Comparison of ENCODE assay signal across 9 mouse cellular contexts in the genomic region with DNA sequence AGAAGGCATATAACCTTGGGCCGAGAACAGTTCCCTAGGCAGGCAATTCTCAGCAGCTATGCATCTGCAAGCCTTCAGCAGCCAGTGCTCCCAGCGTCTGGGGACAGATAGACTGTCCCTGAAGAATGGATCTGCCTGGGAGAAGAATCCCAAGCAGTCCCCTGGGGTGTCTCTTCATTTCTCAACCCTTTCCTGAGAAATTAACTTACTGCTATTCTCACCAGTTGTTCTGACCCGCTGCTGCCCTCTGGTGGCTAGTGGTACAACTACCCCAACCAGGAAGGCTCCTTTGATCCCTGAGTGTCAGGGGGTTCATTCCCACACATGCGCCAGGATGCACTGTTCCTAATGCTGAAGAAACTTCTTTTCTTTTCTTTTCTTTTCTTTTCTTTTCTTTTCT.
A peak's percentile ranks its signal among the peaks of the same experiment; 100 is the strongest.
DNase-seq lines count a peak whose midpoint lies in the region; ATAC-seq and TF ChIP-seq lines count a peak whose summit lies in the region.
"Had no signal": no experiment of that assay in that cellular context is flagged by ENCODE, and none has a peak within 500 bp of the region (broad histone marks: within the 10 kb centered on the region; RNA-seq: fewer than 3 reads in every experiment).

No protein-coding gene starts in this region.

- H3K36me3 ChIP-seq in hindbrain, embryonic 10.5 days, result no peaks in the 10 kb centered on the region
- H3K36me3 ChIP-seq in hindbrain, embryonic 12.5 days, result no peaks in the 10 kb centered on the region
- no peaks in the 10 kb centered on the region for H3K36me3 ChIP-seq in midbrain, postnatal 0 days (ENCODE audit: insufficient read depth, low read length)
- H3K36me3 ChIP-seq in splenic B cell, adult 2 months (ENCODE audit: control insufficient read depth, insufficient read depth, low read length, poor library complexity, severe bottlenecking), result no peaks in the 10 kb centered on the region
- H3K36me3 ChIP-seq: neural tube, embryonic 13.5 days had no signal

- no peaks in the 10 kb centered on the region for H3K9me3 ChIP-seq in hindbrain, embryonic 10.5 days
- no peaks in the 10 kb centered on the region for H3K9me3 ChIP-seq in hindbrain, embryonic 12.5 days (replicated peaks)
- no peaks in the 10 kb centered on the region for H3K9me3 ChIP-seq in midbrain, postnatal 0 days (ENCODE audit: low read length)
- H3K9me3 ChIP-seq: neural tube, embryonic 13.5 days had no signal

- no peak overlapping the region for H3K9ac ChIP-seq in hindbrain, embryonic 12.5 days
- H3K9ac ChIP-seq in midbrain, postnatal 0 days (replicated peaks; ENCODE audit: low read length, poor library complexity, severe bottlenecking), result no peak overlapping the region
- H3K9ac ChIP-seq: neural tube, embryonic 13.5 days had no signal

- H3K27me3 ChIP-seq in hindbrain, embryonic 10.5 days (ENCODE audit: insufficient read depth, poor library complexity, severe bottlenecking), result no peaks in the 10 kb centered on the region
- H3K27me3 ChIP-seq in hindbrain, embryonic 12.5 days, result no peaks in the 10 kb centered on the region
- no peaks in the 10 kb centered on the region for H3K27me3 ChIP-seq in midbrain, postnatal 0 days (ENCODE audit: insufficient read depth, low read length)
- no peaks in the 10 kb centered on the region for H3K27me3 ChIP-seq in splenic B cell, adult 2 months (ENCODE audit: control insufficient read depth, insufficient read depth, low read length, poor library complexity, severe bottlenecking)
- H3K27me3 ChIP-seq: neural tube, embryonic 13.5 days had no signal

- no peak overlapping the region for H3K4me3 ChIP-seq in hindbrain, embryonic 10.5 days
- no peak overlapping the region for H3K4me3 ChIP-seq in hindbrain, embryonic 12.5 days
- no peak overlapping the region for H3K4me3 ChIP-seq in midbrain, postnatal 0 days (ENCODE audit: low read depth, low read length)
- H3K4me3 ChIP-seq: neural tube, embryonic 13.5 days had no signal

- ATAC-seq in hindbrain, embryonic 12.5 days (ENCODE audit: low FRiP score), result no peak
- ATAC-seq in midbrain, postnatal 0 days (ENCODE audit: low FRiP score), result no peak

- H3K4me1 ChIP-seq in hindbrain, embryonic 10.5 days (replicated peaks), result peaks cover 24% of the 10 kb centered on the region
- peaks cover 18% of the 10 kb centered on the region for H3K4me1 ChIP-seq in hindbrain, embryonic 12.5 days
- H3K4me1 ChIP-seq in midbrain, postnatal 0 days (ENCODE audit: insufficient read depth, low read length), result no peaks in the 10 kb centered on the region

- 40% methylated on average over 4 of the region's 4 CpGs for WGBS in hindbrain, embryonic 10.5 days
- 35% methylated on average over 4 of the region's 4 CpGs for WGBS in hindbrain, embryonic 12.5 days
- WGBS in midbrain, postnatal 0 days, result 44% methylated on average over 4 of the region's 4 CpGs

- no peak overlapping the region for H3K27ac ChIP-seq in hindbrain, embryonic 10.5 days
- no peak overlapping the region for H3K27ac ChIP-seq in hindbrain, embryonic 12.5 days
- H3K27ac ChIP-seq in midbrain, postnatal 0 days (ENCODE audit: low read depth, low read length), result no peak overlapping the region
- H3K27ac ChIP-seq: neural tube, embryonic 13.5 days had no signal

- intact Hi-C loops in heart, postnatal 10 days (cut with DNase I), result loop anchor here (1.0 to 5.0 kb wide), 4 partner anchors 61 to 538 kb away; no protein-coding TSS in a partner anchor

- no peak overlapping the region for H3K4me2 ChIP-seq in hindbrain, embryonic 12.5 days (replicated peaks)
- no peak overlapping the region for H3K4me2 ChIP-seq in midbrain, postnatal 0 days (ENCODE audit: low read depth, low read length, poor library complexity, severe bottlenecking)
- H3K4me2 ChIP-seq: neural tube, embryonic 13.5 days had no signal

- peak; percentile 74 for DNase-seq in hindbrain, embryonic 10.5 days (ENCODE audit: low spot score)
- DNase-seq in adrenal gland, adult 18-20 months (ENCODE audit: low spot score in 2 of 2), result peak; percentile 78 to 82
- peak; percentile 85 for DNase-seq in embryo, embryonic 10 days (ENCODE audit: low spot score)
- peak; percentile 82 to 90 for DNase-seq in heart, postnatal 10 days
- DNase-seq in left cerebral cortex, adult 18-20 months (ENCODE audit: low spot score in 2 of 2), result peak; percentile 70 to 78
- DNase-seq in midbrain, postnatal 0 days (ENCODE audit: low spot score), result peak; percentile 64
- DNase-seq in splenic B cell, adult 2 months (ENCODE audit: low read depth, low spot score), result peak; percentile 66

- peak; percentile 73 for TF ChIP-seq CTCF in midbrain, postnatal 0 days (IDR thresholded peaks at IDR 0.05)
